Mouse (Mus musculus): Measurements from ENCODE around the gene Tas2r113. TPM values are rescaled to one million over a fixed set of nuclear protein-coding genes. Genes with fewer than 3 reads are reported as not detected.
"Not testable (repeated sequence)": the region's sequence is repeated elsewhere in the genome, so short reads cannot be mapped to it uniquely, and the experiment has no call there.

Gene Tas2r113
- polyA plus RNA-seq (2015; fragmentation: Nextera tagmentation; extraction: Ambion mirVana), result not detected in 2 replicates

DNA sequence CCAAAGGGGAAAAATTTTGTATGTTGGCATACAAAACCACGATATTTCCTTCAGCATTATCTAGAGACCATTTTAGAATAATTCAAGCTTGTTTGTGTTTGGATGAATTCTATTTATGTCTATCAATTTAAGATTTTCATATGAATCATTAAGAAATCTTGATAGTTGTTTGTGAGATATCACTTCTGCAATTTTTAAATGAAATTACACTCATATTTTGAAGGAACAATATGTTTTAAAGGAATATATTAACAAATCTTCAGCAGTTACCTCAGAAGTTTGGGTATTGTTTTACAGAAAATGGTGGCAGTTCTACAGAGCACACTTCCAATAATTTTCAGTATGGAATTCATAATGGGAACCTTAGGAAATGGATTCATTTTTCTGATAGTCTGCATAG lies at the start of gene Tas2r113:
Tas2r113 (plus strand) TSS at position 301 of the 400 bp plus-strand sequence.
- Histone ChIP-seq H3K9ac (no peak within 1 kb of the TSS), H3K27me3 (replicated peaks) (no peaks in the 10 kb centered on the region), H3K4me2 (no peak within 1 kb of the TSS), H3K27ac (no peak within 1 kb of the TSS), H3K9me3 (no peaks in the 10 kb centered on the region), H3K4me1 (no peaks in the 10 kb centered on the region), H3K36me3 (replicated peaks) (no peaks in the 10 kb centered on the region), H3K4me3 (no peak within 1 kb of the TSS)
- ATAC-seq (replicated peaks), result no peak
- WGBS, result 82% methylated on average over 1 of the region's 1 CpGs

DNA sequence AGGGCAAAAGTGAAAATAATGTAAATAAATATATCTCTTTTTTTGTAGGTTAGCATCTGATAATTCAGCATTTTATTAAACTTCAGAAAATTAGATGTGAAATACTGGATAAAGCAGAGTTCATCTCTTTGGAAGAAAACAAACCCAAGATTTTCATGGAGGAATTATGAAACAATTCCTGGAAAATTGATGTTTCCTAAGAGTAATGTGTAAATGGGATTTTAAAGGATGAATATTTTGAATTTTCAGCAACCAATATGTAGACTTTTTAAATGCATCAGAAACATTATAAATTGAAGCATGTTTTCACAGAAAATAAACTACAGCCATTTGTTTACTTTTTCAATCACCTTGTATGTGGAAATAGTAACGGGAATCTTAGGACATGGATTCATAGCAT lies 46.0 kb upstream of the Tas2r113 start, which contains the start of gene Tas2r123:
Tas2r123 (plus strand) TSS at position 301 of the 400 bp plus-strand sequence.
- no peak within 1 kb of the TSS for H3K27ac ChIP-seq

GRCm38 (mm10) chr6:132855138-132855537 lies 37.7 kb upstream of the Tas2r113 start, which contains the start of gene Tas2r116:
TSS of gene Tas2r116 (plus strand) at chr6:132855438.
- Histone ChIP-seq H3K9ac (no peak within 1 kb of the TSS), H3K4me2 (no peak within 1 kb of the TSS), H3K9me3 (no peaks in the 10 kb centered on the region), H3K27me3 (replicated peaks) (no peaks in the 10 kb centered on the region), H3K4me1 (no peaks in the 10 kb centered on the region), H3K4me3 (no peak within 1 kb of the TSS), H3K36me3 (replicated peaks) (no peaks in the 10 kb centered on the region), H3K27ac (no peak within 1 kb of the TSS)
- WGBS, result 70% methylated on average over 1 of the region's 1 CpGs
- no peak for ATAC-seq (replicated peaks)

More for the DNA sequence above, 46.0 kb upstream of the Tas2r113 start, which contains the start of gene Tas2r123:
- H3K9ac ChIP-seq, result no peak within 1 kb of the TSS
- H3K4me1 ChIP-seq, result no peaks in the 10 kb centered on the region
- H3K4me3 ChIP-seq, result no peak within 1 kb of the TSS
- no peak for ATAC-seq (replicated peaks)
- H3K27me3 ChIP-seq (replicated peaks), result no peaks in the 10 kb centered on the region
- H3K36me3 ChIP-seq (replicated peaks), result no peaks in the 10 kb centered on the region
- no peaks in the 10 kb centered on the region for H3K9me3 ChIP-seq
- 74% methylated on average over 1 of the region's 1 CpGs for WGBS
- H3K4me2 ChIP-seq, result no peak within 1 kb of the TSS

GRCm38 (mm10) chr6:132867708-132868107 lies 25.1 kb upstream of the Tas2r113 start, which contains the start of gene Tas2r110:
TSS of gene Tas2r110 (plus strand) at chr6:132868008.
- no peak for ATAC-seq (replicated peaks)
- H3K9me3 ChIP-seq, result no peaks in the 10 kb centered on the region

GRCm38 (mm10) chr6:132909351-132909750 lies 16.5 kb downstream of the Tas2r113 start, which contains the start of gene Tas2r125:
TSS of gene Tas2r125 (plus strand) at chr6:132909651.
- H3K4me3 ChIP-seq, result no peak within 1 kb of the TSS
- H3K27ac ChIP-seq, result no peak within 1 kb of the TSS
- H3K9ac ChIP-seq, result no peak within 1 kb of the TSS
- no peaks in the 10 kb centered on the region for H3K36me3 ChIP-seq (replicated peaks)
- ATAC-seq (replicated peaks), result no peak
- no peaks in the 10 kb centered on the region for H3K4me1 ChIP-seq
- peaks cover 2% of the 10 kb centered on the region; the same call in 1 of the 2 replicates for H3K9me3 ChIP-seq
- no peaks in the 10 kb centered on the region for H3K27me3 ChIP-seq (replicated peaks)
- no peak within 1 kb of the TSS for H3K4me2 ChIP-seq
- WGBS, result 84% methylated on average over 3 of the region's 3 CpGs

More at GRCm38 (mm10) chr6:132867708-132868107, 25.1 kb upstream of the Tas2r113 start, which contains the start of gene Tas2r110:
- H3K4me2 ChIP-seq, result no peak within 1 kb of the TSS
- no peaks in the 10 kb centered on the region for H3K27me3 ChIP-seq (replicated peaks)
- H3K4me3 ChIP-seq, result no peak within 1 kb of the TSS
- H3K36me3 ChIP-seq (replicated peaks), result no peaks in the 10 kb centered on the region
- H3K4me1 ChIP-seq, result no peaks in the 10 kb centered on the region
- H3K9ac ChIP-seq, result no peak within 1 kb of the TSS
- no peak within 1 kb of the TSS for H3K27ac ChIP-seq

DNA sequence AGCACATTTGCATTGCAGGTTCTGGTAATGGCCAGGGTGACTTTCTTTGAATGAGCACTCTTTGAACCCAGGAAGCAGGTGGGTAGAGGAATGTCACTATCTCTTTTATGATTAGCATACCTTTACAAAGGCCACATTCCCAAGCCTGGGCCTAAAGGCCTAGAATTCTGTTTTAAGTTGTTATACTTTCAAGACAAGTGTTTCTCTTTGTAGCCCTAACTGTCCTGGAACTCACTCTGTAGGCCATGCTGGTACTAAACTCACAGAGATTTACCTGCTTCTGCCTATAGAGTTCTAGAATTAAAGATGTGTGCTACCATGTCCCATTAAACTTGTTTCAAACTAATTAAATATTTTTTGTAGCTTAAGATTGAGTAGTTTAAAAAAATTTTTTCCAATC lies 48.6 kb downstream of the Tas2r113 start:
- not testable (repeated sequence) for ATAC-seq (replicated peaks); H3K27me3 ChIP-seq (replicated peaks); H3K27ac ChIP-seq; H3K9ac ChIP-seq; H3K4me3 ChIP-seq; H3K4me1 ChIP-seq; H3K36me3 ChIP-seq (replicated peaks); H3K4me2 ChIP-seq; H3K9me3 ChIP-seq

Other genes with a start within 250 kb of the Tas2r113 start
- not detected in 2 replicates for gene A630073D07Rik, start 241.5 kb upstream of the Tas2r113 start, polyA plus RNA-seq (2015; fragmentation: Nextera tagmentation; extraction: Ambion mirVana)
- not detected in 2 replicates for gene Tas2r120, start 236.1 kb upstream of the Tas2r113 start, polyA plus RNA-seq (2015; fragmentation: Nextera tagmentation; extraction: Ambion mirVana)
- gene Tas2r121, start 192.0 kb upstream of the Tas2r113 start, polyA plus RNA-seq (2015; fragmentation: Nextera tagmentation; extraction: Ambion mirVana), result not detected in 2 replicates
- not detected in 2 replicates for gene Tas2r122, start 181.1 kb upstream of the Tas2r113 start, polyA plus RNA-seq (2015; fragmentation: Nextera tagmentation; extraction: Ambion mirVana)
- not detected in 2 replicates for gene Tas2r115, start 155.0 kb upstream of the Tas2r113 start, polyA plus RNA-seq (2015; fragmentation: Nextera tagmentation; extraction: Ambion mirVana)
- gene Tas2r124, start 138.3 kb upstream of the Tas2r113 start, polyA plus RNA-seq (2015; fragmentation: Nextera tagmentation; extraction: Ambion mirVana), result not detected in 2 replicates
- gene Tas2r102, start 130.9 kb upstream of the Tas2r113 start, polyA plus RNA-seq (2015; fragmentation: Nextera tagmentation; extraction: Ambion mirVana), result not detected in 2 replicates
- gene Tas2r136, start 114.8 kb upstream of the Tas2r113 start, polyA plus RNA-seq (2015; fragmentation: Nextera tagmentation; extraction: Ambion mirVana), result not detected in 2 replicates
- gene Tas2r117, start 90.2 kb upstream of the Tas2r113 start, polyA plus RNA-seq (2015; fragmentation: Nextera tagmentation; extraction: Ambion mirVana), result not detected in 2 replicates
- gene Tas2r123, start 45.9 kb upstream of the Tas2r113 start, polyA plus RNA-seq (2015; fragmentation: Nextera tagmentation; extraction: Ambion mirVana), result not detected in 2 replicates
- gene Tas2r116, start 37.6 kb upstream of the Tas2r113 start, polyA plus RNA-seq (2015; fragmentation: Nextera tagmentation; extraction: Ambion mirVana), result not detected in 2 replicates
- not detected in 2 replicates for gene Tas2r110, start 25.0 kb upstream of the Tas2r113 start, polyA plus RNA-seq (2015; fragmentation: Nextera tagmentation; extraction: Ambion mirVana)
- gene Tas2r125, start 16.6 kb downstream of the Tas2r113 start, polyA plus RNA-seq (2015; fragmentation: Nextera tagmentation; extraction: Ambion mirVana), result not detected in 2 replicates
- gene Tas2r129, start 58.1 kb downstream of the Tas2r113 start, polyA plus RNA-seq (2015; fragmentation: Nextera tagmentation; extraction: Ambion mirVana), result not detected in 2 replicates
- not detected in 2 replicates for gene Tas2r131, start 64.9 kb downstream of the Tas2r113 start, polyA plus RNA-seq (2015; fragmentation: Nextera tagmentation; extraction: Ambion mirVana)
- gene Tas2r109, start 88.0 kb downstream of the Tas2r113 start, polyA plus RNA-seq (2015; fragmentation: Nextera tagmentation; extraction: Ambion mirVana), result not detected in 2 replicates
- gene Tas2r103, start 144.1 kb downstream of the Tas2r113 start, polyA plus RNA-seq (2015; fragmentation: Nextera tagmentation; extraction: Ambion mirVana), result not detected in 2 replicates
- not detected in 2 replicates for gene Tas2r140, start 162.8 kb downstream of the Tas2r113 start, polyA plus RNA-seq (2015; fragmentation: Nextera tagmentation; extraction: Ambion mirVana)
- gene Smim10l1, start 211.9 kb downstream of the Tas2r113 start, polyA plus RNA-seq (2015; fragmentation: Nextera tagmentation; extraction: Ambion mirVana), result 109 and 123 TPM in 2 replicates